Comparison of ENCODE assay signal across 8 mouse cellular contexts in the genomic region with DNA sequence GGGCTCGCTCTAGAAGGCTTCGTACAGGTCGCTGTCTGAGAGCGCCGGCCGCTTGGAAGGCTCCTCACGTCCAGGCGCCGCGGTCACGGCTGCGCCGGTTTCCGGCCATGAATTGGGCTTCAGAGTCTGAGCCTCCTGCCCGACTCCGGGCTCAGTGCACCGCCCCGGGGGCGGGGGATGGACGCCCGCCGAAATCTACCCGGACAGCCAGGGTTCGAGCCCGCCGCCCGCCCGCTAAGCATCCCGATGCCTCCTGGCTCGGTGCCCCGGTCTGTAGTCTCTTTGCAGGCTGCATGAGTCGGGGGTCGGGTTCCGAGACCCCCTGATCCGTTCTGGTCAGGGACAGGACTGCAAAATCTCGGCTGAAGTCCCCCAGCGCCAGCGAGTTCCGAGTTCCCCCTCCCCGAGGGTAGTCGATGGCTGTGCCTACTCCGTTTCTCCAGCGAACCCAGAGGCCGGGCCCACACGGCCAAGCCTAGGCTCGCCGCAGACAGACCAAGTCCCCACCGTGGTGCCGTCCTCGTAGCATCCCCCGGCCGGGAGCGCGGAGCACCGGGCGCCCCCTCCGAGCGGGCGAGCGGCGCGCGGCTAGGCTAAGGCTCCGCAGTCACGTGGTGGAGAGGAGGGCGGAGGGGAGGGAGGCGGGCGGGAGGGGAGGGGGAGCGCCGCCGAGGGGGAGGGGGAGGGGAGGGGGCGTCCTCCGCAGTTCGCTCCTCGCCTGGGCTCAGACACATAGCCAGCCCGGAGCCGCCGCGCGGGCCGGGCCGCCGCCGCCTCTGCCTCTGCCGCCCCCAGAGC. TPM values are rescaled to one million over a fixed set of nuclear protein-coding genes. Genes with fewer than 3 reads are reported as not detected.
DNase-seq lines count a peak whose midpoint lies in the region; ATAC-seq and TF ChIP-seq lines count a peak whose summit lies in the region.

No protein-coding gene starts in this region.

- peak overlapping the region; percentile 68 for H3K4me3 ChIP-seq in gastrocnemius, adult 2 months
- peak overlapping the region; percentile 67 to 79 for H3K4me3 ChIP-seq in ES-E14 (ENCODE audit: insufficient read depth in 1 of 2, low read depth in 1 of 2, low read length in 2 of 2, poor library complexity in 1 of 2, severe bottlenecking in 1 of 2)
- peak overlapping the region; percentile 70 for H3K4me3 ChIP-seq in forebrain, embryonic 10.5 days
- peak overlapping the region; percentile 57 for H3K4me3 ChIP-seq in kidney, embryonic 16.5 days (ENCODE audit: low read length)
- peak overlapping the region; percentile 42 for H3K4me3 ChIP-seq in liver, embryonic 16.5 days (ENCODE audit: low read depth, low read length)
- H3K4me3 ChIP-seq in stomach, embryonic 14.5 days (ENCODE audit: low read depth, low read length), result peak overlapping the region; percentile 45

- WGBS in forebrain, embryonic 10.5 days, result under 1% methylated on average over 62 of the region's 85 CpGs
- WGBS in kidney, embryonic 16.5 days, result under 1% methylated on average over 62 of the region's 85 CpGs
- 2% methylated on average over 66 of the region's 85 CpGs for WGBS in liver, embryonic 16.5 days (ENCODE audit: insufficient replicate concordance)
- WGBS in stomach, embryonic 14.5 days, result 2% methylated on average over 70 of the region's 85 CpGs

- in situ Hi-C loops in ES-E14 (cut with MboI; ENCODE audit: low sequenced_read_pairs in 2 of 2, unreplicated experiment in 2 of 2), result no loop called here

- peak overlapping the region; percentile 89 for H3K4me2 ChIP-seq in kidney, embryonic 16.5 days (replicated peaks; ENCODE audit: low read depth, low read length)
- peak overlapping the region; percentile 53 for H3K4me2 ChIP-seq in liver, embryonic 16.5 days (ENCODE audit: low read depth, low read length)
- peak overlapping the region; percentile 86 for H3K4me2 ChIP-seq in stomach, embryonic 14.5 days (replicated peaks; ENCODE audit: low read depth, low read length)

- H3K36me3 ChIP-seq in ES-E14 (ENCODE audit: control insufficient read depth, insufficient read depth, low read length, poor library complexity, severe bottlenecking), result no peaks in the 10 kb centered on the region
- H3K36me3 ChIP-seq in forebrain, embryonic 10.5 days (replicated peaks), result no peaks in the 10 kb centered on the region
- H3K36me3 ChIP-seq in kidney, embryonic 16.5 days (ENCODE audit: insufficient read depth, low read length), result no peaks in the 10 kb centered on the region
- H3K36me3 ChIP-seq in liver, embryonic 16.5 days (ENCODE audit: control insufficient read depth, insufficient read depth), result no peaks in the 10 kb centered on the region
- no peaks in the 10 kb centered on the region for H3K36me3 ChIP-seq in stomach, embryonic 14.5 days (ENCODE audit: control insufficient read depth, insufficient read depth, low read length)

- H3K9ac ChIP-seq in ES-E14 (ENCODE audit: insufficient read depth, low read depth, low read length, poor library complexity, severe bottlenecking), result peak overlapping the region; percentile 70
- peak overlapping the region; percentile 59 for H3K9ac ChIP-seq in kidney, embryonic 16.5 days (replicated peaks; ENCODE audit: low read length)
- H3K9ac ChIP-seq in liver, embryonic 16.5 days (ENCODE audit: low read depth, low read length), result no peak overlapping the region
- peak overlapping the region; percentile 25; the same call in 1 of the 2 replicates for H3K9ac ChIP-seq in stomach, embryonic 14.5 days (replicated peaks; ENCODE audit: low read depth, low read length)

- DNase-seq in gastrocnemius, adult 2 months, result no peak
- no peak for DNase-seq in gastrocnemius, postnatal 14 days
- no peak for DNase-seq in ES-E14 (ENCODE audit: low read depth, low spot score)
- DNase-seq in forebrain, embryonic 10.5 days (ENCODE audit: extremely low spot score, low spot score), result peak; percentile 70

- peak; percentile 71 for ATAC-seq in kidney, embryonic 16.5 days (ENCODE audit: low FRiP score, low TSS enrichment)
- ATAC-seq in liver, embryonic 16.5 days (ENCODE audit: low read depth), result 0 out of 2 replicates have a peak, but pooled peaks have one; percentile 32
- ATAC-seq in stomach, embryonic 14.5 days (ENCODE audit: insufficient number of reproducible peaks, insufficient read depth, low FRiP score, low read depth), result peak; percentile 64
- ATAC-seq in megakaryocyte progenitor cell, adult 5-6 weeks (replicated peaks; ENCODE audit: poor library complexity), result no peak

- TF ChIP-seq CTCF in gastrocnemius, adult 2 months (IDR thresholded peaks at IDR 0.05), result no peak

- H3K9me3 ChIP-seq in ES-E14 (ENCODE audit: control insufficient read depth, insufficient read depth, low read depth, low read length), result no peaks in the 10 kb centered on the region
- H3K9me3 ChIP-seq in forebrain, embryonic 10.5 days, result no peaks in the 10 kb centered on the region
- no peaks in the 10 kb centered on the region for H3K9me3 ChIP-seq in kidney, embryonic 16.5 days (ENCODE audit: low read length)
- no peaks in the 10 kb centered on the region for H3K9me3 ChIP-seq in liver, embryonic 16.5 days (replicated peaks; ENCODE audit: control insufficient read depth, low read length)
- no peaks in the 10 kb centered on the region for H3K9me3 ChIP-seq in stomach, embryonic 14.5 days (ENCODE audit: control insufficient read depth, low read depth, low read length)

- H3K4me1 ChIP-seq in ES-E14 (ENCODE audit: control insufficient read depth in 2 of 2, insufficient read depth in 2 of 2, low read length in 2 of 2, poor library complexity in 1 of 2), result peaks cover 0 to 5% of the 10 kb centered on the region in 2 experiments; a peak in 1 of 4 replicates
- peaks cover 40% of the 10 kb centered on the region for H3K4me1 ChIP-seq in forebrain, embryonic 10.5 days
- peaks cover 19% of the 10 kb centered on the region for H3K4me1 ChIP-seq in kidney, embryonic 16.5 days (ENCODE audit: insufficient read depth, low read length)
- no peaks in the 10 kb centered on the region; the same call in 1 of the 2 replicates for H3K4me1 ChIP-seq in liver, embryonic 16.5 days (ENCODE audit: control insufficient read depth, low read depth, low read length)
- peaks cover 12% of the 10 kb centered on the region; the same call in 1 of the 2 replicates for H3K4me1 ChIP-seq in stomach, embryonic 14.5 days (ENCODE audit: control insufficient read depth, insufficient read depth, low read length)

- H3K27ac ChIP-seq in gastrocnemius, adult 2 months, result no peak overlapping the region
- no peak overlapping the region for H3K27ac ChIP-seq in ES-E14 (ENCODE audit: insufficient read depth, low read depth, low read length, poor library complexity, severe bottlenecking)
- H3K27ac ChIP-seq in forebrain, embryonic 10.5 days, result peak overlapping the region; percentile 77
- no peak overlapping the region for H3K27ac ChIP-seq in kidney, embryonic 16.5 days (ENCODE audit: low read length)
- H3K27ac ChIP-seq in liver, embryonic 16.5 days (ENCODE audit: low read length), result no peak overlapping the region
- H3K27ac ChIP-seq in stomach, embryonic 14.5 days (ENCODE audit: low read length), result no peak overlapping the region

- H3K27me3 ChIP-seq in forebrain, embryonic 10.5 days (ENCODE audit: poor library complexity, severe bottlenecking), result peaks cover 99% of the 10 kb centered on the region
- H3K27me3 ChIP-seq in kidney, embryonic 16.5 days (ENCODE audit: insufficient read depth, low read length), result peaks cover 86% of the 10 kb centered on the region
- peaks cover 81% of the 10 kb centered on the region for H3K27me3 ChIP-seq in liver, embryonic 16.5 days (ENCODE audit: control insufficient read depth, insufficient read depth, low read depth, low read length)
- H3K27me3 ChIP-seq in stomach, embryonic 14.5 days (ENCODE audit: control insufficient read depth, insufficient read depth, low read length), result peaks cover 70% of the 10 kb centered on the region

- intact Hi-C loops in gastrocnemius, adult 2 months (cut with DNase I), result no loop called here
- intact Hi-C loops in gastrocnemius, postnatal 14 days (cut with DNase I; ENCODE audit: low total_unique reads), result loop anchor here (5.0 kb wide), 1 partner anchor 288 kb away; no protein-coding TSS in a partner anchor

TF ChIP-seq in ES-E14, 5 proteins besides CTCF, POLR2A, EP300 and RAD21:
- TF ChIP-seq ZNF384 (IDR thresholded peaks at IDR 0.05; ENCODE audit: low read depth, low read length), result no peak
- TF ChIP-seq HCFC1 (IDR thresholded peaks at IDR 0.05; ENCODE audit: borderline replicate concordance, insufficient read depth, low read length), result no peak
- no peak for TF ChIP-seq ZC3H11A (IDR thresholded peaks at IDR 0.05; ENCODE audit: borderline replicate concordance, low read depth, low read length)
- TF ChIP-seq CHD2 (IDR thresholded peaks at IDR 0.05; ENCODE audit: low read depth, low read length), result no peak
- no peak for TF ChIP-seq MAFK (IDR thresholded peaks at IDR 0.05; ENCODE audit: insufficient read depth, low read depth, low read length)

RNA-seq across cellular contexts. Expression of a gene that starts 0.6 kb away (rescaled TPM):
- not detected for total RNA-seq in gastrocnemius, adult 2 months (2021)
- under 1 TPM; 0.04 to 0.24 TPM for total RNA-seq in gastrocnemius, postnatal 14 days (2021)
- total RNA-seq in ES-E14 (2012; rRNA removed), result 0.26 and 0.54 TPM in 2 replicates
- 0.06 and 0.24 TPM in 2 replicates for polyA plus RNA-seq in forebrain, embryonic 10.5 days (2016; fragmentation: Nextera tagmentation; extraction: Ambion mirVana)
- 0.80 and 0.89 TPM in 2 replicates for polyA plus RNA-seq in kidney, embryonic 16.5 days (2015; fragmentation: Nextera tagmentation; extraction: Ambion mirVana)
- polyA plus RNA-seq in liver, embryonic 16.5 days (2015; fragmentation: Nextera tagmentation; extraction: Ambion mirVana), result 0.02 TPM in 1 of 2 replicates, not detected in the other
- 1.1 and 1.3 TPM in 2 replicates for polyA plus RNA-seq in stomach, embryonic 14.5 days (2014; fragmentation: Nextera tagmentation; extraction: Ambion mirVana)
- total RNA-seq in megakaryocyte progenitor cell, adult 5-6 weeks (2015), result not detected in 2 replicates
- total RNA-seq in megakaryocyte progenitor cell, adult 5-6 weeks (2017), result not detected in 2 replicates
